Mouse (Mus musculus) gonadal fat pad, adult 2 months (tissue): ENCODE measurements around the gene Xlr3c. TPM values are rescaled to one million over a fixed set of nuclear protein-coding genes. Genes with fewer than 3 reads are reported as not detected.
"Not testable (repeated sequence)": the region's sequence is repeated elsewhere in the genome, so short reads cannot be mapped to it uniquely, and the experiment has no call there.

Experiments used
- DNase-seq: peaks from one replicate; pipeline ENCODE4 v3.0.0-alpha.2; 2012; ENCODE audit warnings: low read depth
- polyA plus RNA-seq: library from polyadenylated mRNA; depleted of rRNA; stranded (reverse); fragments of >200 nt; gene quantifications from 2 replicates; pipeline ENCODE4 v1.2.3, GENCODE M21; 2012; rRNA removed

Gene Xlr3c
- 0.18 and 0.31 TPM in 2 replicates for polyA plus RNA-seq

GRCm38 (mm10) chrX:73265270-73265669 lies at the start of gene Xlr3c:
TSS of gene Xlr3c (minus strand) at chrX:73265390.
- DNase-seq = not testable (repeated sequence)

- DNase-seq = no peak
Observed at GRCm38 (mm10) chrX:73312522-73312921, 47.3 kb upstream of the Xlr3c start.

GRCm38 (mm10) chrX:73295745-73296144 lies 30.6 kb upstream of the Xlr3c start:
- not testable (repeated sequence) for DNase-seq

GRCm38 (mm10) chrX:73292876-73293275 lies 27.7 kb upstream of the Xlr3c start, which contains the start of the genes Xlr5a and Xlr5c:
TSS of gene Xlr5a (minus strand) at chrX:73292976.
TSS of gene Xlr5c (minus strand) at chrX:73292976.
- not testable (repeated sequence) for DNase-seq

- DNase-seq = not testable (repeated sequence)
Observed at GRCm38 (mm10) chrX:73262428-73262827, 2.8 kb downstream of the Xlr3c start.

- not testable (repeated sequence) for DNase-seq
Observed at GRCm38 (mm10) chrX:73242821-73243325, 22.3 kb downstream of the Xlr3c start, which contains the start of gene Xlr4c. TSS of gene Xlr4c (minus strand) at chrX:73243130.

GRCm38 (mm10) chrX:73229288-73229687 lies 35.9 kb downstream of the Xlr3c start:
- DNase-seq = no peak

GRCm38 (mm10) chrX:73228606-73229214 lies 36.5 kb downstream of the Xlr3c start:
- no peak for DNase-seq

- no peak for DNase-seq
Observed at GRCm38 (mm10) chrX:73227914-73228605, 37.1 kb downstream of the Xlr3c start, which contains the start of gene F8a. TSS of gene F8a (plus strand) at chrX:73228291.

GRCm38 (mm10) chrX:73225365-73225764 lies 39.8 kb downstream of the Xlr3c start:
- DNase-seq = no peak

- not testable (repeated sequence) for DNase-seq
Observed at GRCm38 (mm10) chrX:73213819-73214564, 51.2 kb downstream of the Xlr3c start, which contains the start of gene Xlr4b. TSS of gene Xlr4b (plus strand) at chrX:73214333.

Other genes starting within 250 kb of the Xlr3c start
- gene Pnma5, start 228.3 kb downstream of the Xlr3c start, polyA plus RNA-seq = not detected in 2 replicates
- gene Pnma3, start 200.6 kb downstream of the Xlr3c start, polyA plus RNA-seq = 0.03 TPM in 1 of 2 replicates, not detected in the other
- gene Xlr4a, start 182.9 kb downstream of the Xlr3c start, polyA plus RNA-seq = 2.1 and 4.6 TPM in 2 replicates
- gene Xlr3a, start 168.3 kb downstream of the Xlr3c start, polyA plus RNA-seq = 1.7 and 2.3 TPM in 2 replicates
- gene Gm14685, start 148.3 kb downstream of the Xlr3c start, polyA plus RNA-seq = 1.00 and 1.9 TPM in 2 replicates
- not detected in 2 replicates for gene Xlr5b, start 116.6 kb downstream of the Xlr3c start, polyA plus RNA-seq
- gene DXBay18, start 115.9 kb downstream of the Xlr3c start, polyA plus RNA-seq = 0.35 and 0.55 TPM in 2 replicates
- not detected in 2 replicates for gene Spin2d, start 88.4 kb downstream of the Xlr3c start, polyA plus RNA-seq
- gene Xlr3b, start 73.2 kb downstream of the Xlr3c start, polyA plus RNA-seq = 1.2 and 1.4 TPM in 2 replicates
- gene Xlr4b, start 51.1 kb downstream of the Xlr3c start, polyA plus RNA-seq = 0.63 and 1.0 TPM in 2 replicates
- gene F8a, start 37.1 kb downstream of the Xlr3c start, polyA plus RNA-seq = 7.2 and 12.1 TPM in 2 replicates
- 0.81 and 1.4 TPM in 2 replicates for gene Xlr4c, start 22.3 kb downstream of the Xlr3c start, polyA plus RNA-seq
- not detected in 2 replicates for gene Xlr5a, start 27.6 kb upstream of the Xlr3c start, polyA plus RNA-seq
- gene Xlr5c, start 27.6 kb upstream of the Xlr3c start, polyA plus RNA-seq = not detected in 2 replicates
- gene Gm45015, start 71.5 kb upstream of the Xlr3c start, polyA plus RNA-seq = not detected in 2 replicates
- gene Zfp275, start 77.2 kb upstream of the Xlr3c start, polyA plus RNA-seq = 20.4 and 22.8 TPM in 2 replicates
- gene Gm18336, start 133.3 kb upstream of the Xlr3c start, polyA plus RNA-seq = 0.08 and 0.14 TPM in 2 replicates
- gene Zfp92, start 145.7 kb upstream of the Xlr3c start, polyA plus RNA-seq = 0.09 and 0.12 TPM in 2 replicates
- gene Trex2, start 170.0 kb upstream of the Xlr3c start, polyA plus RNA-seq = 3.7 and 5.0 TPM in 2 replicates
- gene Haus7, start 193.7 kb upstream of the Xlr3c start, polyA plus RNA-seq = 16.0 and 22.5 TPM in 2 replicates
- 230 and 333 TPM in 2 replicates for gene Bgn, start 218.2 kb upstream of the Xlr3c start, polyA plus RNA-seq
- 54.0 and 55.9 TPM in 2 replicates for gene Atp2b3, start 237.7 kb upstream of the Xlr3c start, polyA plus RNA-seq